Mouse (Mus musculus): ENCODE results near the gene Mmp7.

Gene Mmp7

GRCm38 (mm10) chr9:7742696-7743095, 50.8 kb downstream of the Mmp7 start:
- no peak for DNase-seq (ENCODE audit: inconsistent ontology term)

GRCm38 (mm10) chr9:7744156-7744555, 52.3 kb downstream of the Mmp7 start:
- DNase-seq (ENCODE audit: inconsistent ontology term): no peak

- no peak for DNase-seq (ENCODE audit: inconsistent ontology term)
These were observed 57.0 kb downstream of the Mmp7 start for GRCm38 (mm10) chr9:7748881-7749280.
